Mouse (Mus musculus): ENCODE measurements around the gene Apeh. TPM values are rescaled to one million over a fixed set of nuclear protein-coding genes. Genes with fewer than 3 reads are reported as not detected.
"Not testable (repeated sequence)": the region's sequence is repeated elsewhere in the genome, so short reads cannot be mapped to it uniquely, and the experiment has no call there.

The Apeh gene
- polyA plus RNA-seq, 1 experiment from 2014 or later: 35.4 TPM

GRCm38 (mm10) chr9:108138118-108138517 lies 43.7 kb upstream of the Apeh start:
- TF ChIP-seq EP300 (optimal IDR thresholded peaks at IDR 0.05): no peak
- TF ChIP-seq CTCF (IDR thresholded peaks at IDR 0.05; ENCODE audit: low read depth): no peak
- H3K4me2 ChIP-seq (replicated peaks; ENCODE audit: low read depth): no peak overlapping the region
- no peaks in the 10 kb centered on the region; the same call in 1 of the 2 replicates for H3K4me1 ChIP-seq (replicated peaks; ENCODE audit: control insufficient read depth, insufficient read depth)
- H3K9me3 ChIP-seq (ENCODE audit: control insufficient read depth, low read length): no peaks in the 10 kb centered on the region
- WGBS: 80% methylated on average over 6 of the region's 6 CpGs
- no peak for ATAC-seq (ENCODE audit: low FRiP score, low TSS enrichment)
- H3K4me3 ChIP-seq (ENCODE audit: low read depth, low read length): no peak overlapping the region
- no peak for DNase-seq (ENCODE audit: low spot score)
- H3K36me3 ChIP-seq (ENCODE audit: control insufficient read depth, insufficient read depth, low read length): no peaks in the 10 kb centered on the region
- no peaks in the 10 kb centered on the region for H3K27me3 ChIP-seq (ENCODE audit: control insufficient read depth, insufficient read depth, low read length)
- H3K27ac ChIP-seq (replicated peaks): no peak overlapping the region
- H3K9ac ChIP-seq (ENCODE audit: low read length): no peak overlapping the region

DNA sequence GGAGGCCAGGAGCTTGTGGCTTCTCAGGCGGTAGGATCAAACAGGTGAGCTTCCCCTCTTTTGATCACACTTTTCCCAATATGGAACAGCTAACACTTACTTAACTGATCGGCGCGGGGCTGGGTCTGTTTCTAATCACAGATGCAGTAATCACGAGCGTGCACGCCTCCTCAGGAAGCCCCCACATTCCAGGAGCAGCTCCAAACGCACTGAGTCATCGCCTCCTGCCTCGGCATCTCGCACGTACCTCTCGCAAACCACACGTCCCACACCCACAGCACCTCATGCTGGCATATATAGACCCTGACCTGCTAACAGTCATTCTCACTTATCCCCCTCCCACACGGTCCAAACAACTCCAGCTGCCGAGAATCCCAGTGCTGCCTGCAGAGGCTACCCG lies 43.1 kb upstream of the Apeh start:
- ATAC-seq (ENCODE audit: low FRiP score, low TSS enrichment): peak; percentile 20; the same call in 1 of the 2 replicates
- DNase-seq (ENCODE audit: low spot score): no peak

GRCm38 (mm10) chr9:108136930-108137462 lies 42.6 kb upstream of the Apeh start:
- Histone ChIP-seq H3K4me2 (replicated peaks; ENCODE audit: low read depth) (no peak overlapping the region), H3K27ac (replicated peaks) (no peak overlapping the region), H3K9me3 (ENCODE audit: control insufficient read depth, low read length) (no peaks in the 10 kb centered on the region), H3K4me3 (ENCODE audit: low read depth, low read length) (no peak overlapping the region), H3K9ac (ENCODE audit: low read length) (no peak overlapping the region), H3K36me3 (ENCODE audit: control insufficient read depth, insufficient read depth, low read length) (no peaks in the 10 kb centered on the region), H3K4me1 (replicated peaks; ENCODE audit: control insufficient read depth, insufficient read depth) (no peaks in the 10 kb centered on the region; the same call in 1 of the 2 replicates), H3K27me3 (ENCODE audit: control insufficient read depth, insufficient read depth, low read length) (no peaks in the 10 kb centered on the region)
- WGBS: 58% methylated on average over 6 of the region's 6 CpGs
- TF ChIP-seq CTCF (IDR thresholded peaks at IDR 0.05; ENCODE audit: low read depth) (no peak), EP300 (optimal IDR thresholded peaks at IDR 0.05) (no peak)
- peak; percentile 24; the same call in 1 of the 2 replicates for ATAC-seq (ENCODE audit: low FRiP score, low TSS enrichment)
- DNase-seq (ENCODE audit: low spot score): no peak

More for the DNA sequence above, 43.1 kb upstream of the Apeh start:
- no peak overlapping the region for H3K9ac ChIP-seq (ENCODE audit: low read length)
- H3K27me3 ChIP-seq (ENCODE audit: control insufficient read depth, insufficient read depth, low read length): no peaks in the 10 kb centered on the region
- no peaks in the 10 kb centered on the region for H3K36me3 ChIP-seq (ENCODE audit: control insufficient read depth, insufficient read depth, low read length)
- no peak overlapping the region for H3K4me2 ChIP-seq (replicated peaks; ENCODE audit: low read depth)
- H3K4me3 ChIP-seq (ENCODE audit: low read depth, low read length): no peak overlapping the region
- WGBS: 34% methylated on average over 17 of the region's 17 CpGs
- no peaks in the 10 kb centered on the region; the same call in 1 of the 2 replicates for H3K4me1 ChIP-seq (replicated peaks; ENCODE audit: control insufficient read depth, insufficient read depth)
- no peak overlapping the region for H3K27ac ChIP-seq (replicated peaks)
- no peak for TF ChIP-seq EP300 (optimal IDR thresholded peaks at IDR 0.05)
- TF ChIP-seq CTCF (IDR thresholded peaks at IDR 0.05; ENCODE audit: low read depth): no peak
- H3K9me3 ChIP-seq (ENCODE audit: control insufficient read depth, low read length): no peaks in the 10 kb centered on the region

DNA sequence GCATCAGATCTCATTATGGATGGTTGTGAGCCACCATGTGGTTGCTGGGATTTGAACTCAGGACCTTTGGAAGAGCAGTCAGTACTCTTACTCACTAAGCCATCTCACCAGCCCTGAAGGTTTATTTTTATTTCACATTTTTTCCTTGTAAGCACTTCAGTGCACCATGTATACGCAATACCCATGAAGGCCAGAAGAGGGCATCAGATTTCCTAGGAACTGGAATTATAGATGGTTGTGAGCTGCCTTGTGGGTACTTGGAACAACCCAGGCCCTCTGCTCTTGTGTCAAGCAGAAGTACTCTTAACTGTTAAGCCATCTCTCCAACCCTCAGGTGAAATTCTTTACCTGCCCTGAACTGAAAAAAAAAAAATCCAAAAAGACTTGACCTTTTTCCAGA lies 41.8 kb upstream of the Apeh start:
- ATAC-seq (ENCODE audit: low FRiP score, low TSS enrichment) (no peak), DNase-seq (ENCODE audit: low spot score) (no peak)
- H3K27me3 ChIP-seq (ENCODE audit: control insufficient read depth, insufficient read depth, low read length): no peaks in the 10 kb centered on the region
- TF ChIP-seq EP300 (optimal IDR thresholded peaks at IDR 0.05) (no peak), CTCF (IDR thresholded peaks at IDR 0.05; ENCODE audit: low read depth) (peak; percentile 68)
- no peak overlapping the region for H3K4me3 ChIP-seq (ENCODE audit: low read depth, low read length)
- 58% methylated on average over 1 of the region's 1 CpGs for WGBS
- no peaks in the 10 kb centered on the region for H3K36me3 ChIP-seq (ENCODE audit: control insufficient read depth, insufficient read depth, low read length)
- no peaks in the 10 kb centered on the region for H3K9me3 ChIP-seq (ENCODE audit: control insufficient read depth, low read length)
- no peak overlapping the region for H3K4me2 ChIP-seq (replicated peaks; ENCODE audit: low read depth)
- no peaks in the 10 kb centered on the region; the same call in 1 of the 2 replicates for H3K4me1 ChIP-seq (replicated peaks; ENCODE audit: control insufficient read depth, insufficient read depth)
- no peak overlapping the region for H3K9ac ChIP-seq (ENCODE audit: low read length)
- no peak overlapping the region for H3K27ac ChIP-seq (replicated peaks)

DNA sequence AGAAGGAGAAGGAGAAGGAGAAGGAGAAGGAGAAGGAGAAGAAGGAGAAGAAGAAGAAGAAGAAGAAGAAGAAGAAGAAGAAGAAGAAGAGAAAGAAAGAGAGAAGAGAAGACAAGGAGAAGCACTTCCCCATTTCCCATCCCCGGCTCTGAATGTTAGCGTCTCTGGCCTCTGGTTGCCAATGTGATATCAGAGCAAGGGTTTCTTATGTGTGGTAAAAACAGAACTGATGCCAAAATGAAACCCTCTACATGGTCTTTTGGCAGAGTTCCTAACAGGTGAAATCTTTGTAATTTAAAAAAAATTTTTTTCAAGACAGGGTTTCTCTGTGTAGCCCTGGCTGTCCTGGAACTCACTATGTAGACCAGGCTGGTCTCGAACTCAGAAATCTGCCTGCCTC lies 41.3 kb upstream of the Apeh start:
- not testable (repeated sequence) for H3K4me2 ChIP-seq (replicated peaks; ENCODE audit: low read depth); H3K36me3 ChIP-seq (ENCODE audit: control insufficient read depth, insufficient read depth, low read length); H3K27ac ChIP-seq (replicated peaks); H3K9ac ChIP-seq (ENCODE audit: low read length); ATAC-seq (ENCODE audit: low FRiP score, low TSS enrichment); DNase-seq (ENCODE audit: low spot score); H3K9me3 ChIP-seq (ENCODE audit: control insufficient read depth, low read length); H3K4me3 ChIP-seq (ENCODE audit: low read depth, low read length); H3K27me3 ChIP-seq (ENCODE audit: control insufficient read depth, insufficient read depth, low read length); H3K4me1 ChIP-seq (replicated peaks; ENCODE audit: control insufficient read depth, insufficient read depth)
- 85% methylated on average over 3 of the region's 3 CpGs for WGBS

GRCm38 (mm10) chr9:108133478-108133877 lies 39.1 kb upstream of the Apeh start:
- H3K27me3 ChIP-seq (ENCODE audit: control insufficient read depth, insufficient read depth, low read length): no peaks in the 10 kb centered on the region
- H3K4me3 ChIP-seq (ENCODE audit: low read depth, low read length): no peak overlapping the region
- H3K27ac ChIP-seq (replicated peaks): no peak overlapping the region
- no peak overlapping the region for H3K9ac ChIP-seq (ENCODE audit: low read length)
- whole genome bisulfite sequencing: 38% methylated on average over 1 of the region's 1 CpGs
- H3K4me2 ChIP-seq (replicated peaks; ENCODE audit: low read depth): no peak overlapping the region
- ATAC-seq (ENCODE audit: low FRiP score, low TSS enrichment) (peak; percentile 36), DNase-seq (ENCODE audit: low spot score) (no peak)
- H3K4me1 ChIP-seq (replicated peaks; ENCODE audit: control insufficient read depth, insufficient read depth): no peaks in the 10 kb centered on the region; the same call in 1 of the 2 replicates
- H3K9me3 ChIP-seq (ENCODE audit: control insufficient read depth, low read length): no peaks in the 10 kb centered on the region
- TF ChIP-seq EP300 (optimal IDR thresholded peaks at IDR 0.05) (no peak), CTCF (IDR thresholded peaks at IDR 0.05; ENCODE audit: low read depth) (no peak)
- no peaks in the 10 kb centered on the region for H3K36me3 ChIP-seq (ENCODE audit: control insufficient read depth, insufficient read depth, low read length)

Measured in stomach, postnatal 0 days (tissue).